In the genomic region with DNA sequence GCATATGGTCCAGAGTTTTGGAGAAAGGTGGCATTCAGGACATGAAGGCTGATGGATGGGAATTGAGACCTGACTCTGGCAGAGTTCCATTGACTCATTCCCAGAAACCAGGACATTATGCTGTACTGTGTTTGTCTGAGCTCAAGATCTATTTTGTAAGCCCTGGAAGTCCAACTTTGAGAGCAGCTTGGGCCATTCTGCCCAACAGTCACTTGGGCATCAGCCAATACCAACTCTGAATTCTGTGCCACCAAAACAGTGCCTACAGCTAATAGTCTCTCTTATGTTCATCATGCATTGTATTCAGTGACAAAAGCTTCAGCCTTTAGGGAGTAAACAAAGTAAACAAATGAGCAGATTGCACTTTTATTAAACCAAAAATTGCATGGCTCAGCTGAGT, we compare ENCODE assay signal across 14 mouse cellular contexts.
DNase-seq lines count a peak whose midpoint lies in the region; TF ChIP-seq lines count a peak whose summit lies in the region.
"Had no signal": no experiment of that assay in that cellular context is flagged by ENCODE, and none has a peak within 500 bp of the region (broad histone marks: within the 10 kb centered on the region; RNA-seq: fewer than 3 reads in every experiment).

No protein-coding gene starts in this region.

- peak in 1 of 2 experiments; percentile 4 for DNase-seq in layer of hippocampus, adult 2 months (ENCODE audit: low spot score in 2 of 2)
- DNase-seq in layer of hippocampus, postnatal 25 days (ENCODE audit: extremely low spot score in 1 of 2, low spot score in 1 of 2): no peak
- DNase-seq in Muller cell, postnatal 12 days (ENCODE audit: inconsistent ontology term): peak; percentile 43
- DNase-seq in brain, embryonic 18.5 days (ENCODE audit: low read depth, low spot score): peak; percentile 6
- peak; percentile 11 to 34 for DNase-seq in cerebellum, postnatal 25 days
- DNase-seq in gastrocnemius, adult 2 months: no peak
- DNase-seq in left cerebral cortex, postnatal 10 days (ENCODE audit: extremely low spot score in 1 of 2, low spot score in 2 of 2): no peak
- no peak for DNase-seq in heart, adult 11 months
- DNase-seq: embryo, embryonic 11 days; heart, adult 18-20 months; retina, postnatal 1 day; thymus, postnatal 25 days had no signal

- intact Hi-C loops in gastrocnemius, adult 2 months (cut with DNase I): no loop called here
- intact Hi-C loops in left cerebral cortex, postnatal 10 days (cut with DNase I): no loop called here

- H3K4me3 ChIP-seq in layer of hippocampus, adult 2 months: no peak overlapping the region
- H3K4me3 ChIP-seq in gastrocnemius, adult 2 months: no peak overlapping the region
- H3K4me3 ChIP-seq: lung, embryonic 15.5 days; stomach, embryonic 15.5 days had no signal

- no peak for TF ChIP-seq CTCF in layer of hippocampus, adult 2 months (conservative IDR thresholded peaks at IDR 0.05)
- no peak for TF ChIP-seq CTCF in gastrocnemius, adult 2 months (IDR thresholded peaks at IDR 0.05)

- H3K27ac ChIP-seq in layer of hippocampus, adult 2 months: 0 out of 2 replicates have a peak overlapping the region, but pooled peaks have one; percentile 21
- no peak overlapping the region for H3K27ac ChIP-seq in gastrocnemius, adult 2 months
- H3K27ac ChIP-seq: lung, embryonic 15.5 days; stomach, embryonic 15.5 days had no signal

Comparison
In these comparisons a context has a peak if more than half of its experiments do, and no peak if none do; other contexts are left out.
1. DNase-seq: peak in Muller cell, postnatal 12 days (single experiment), brain, embryonic 18.5 days (single experiment) and cerebellum, postnatal 25 days (2 of 2); none in layer of hippocampus, postnatal 25 days (0 of 2), gastrocnemius, adult 2 months (single experiment), left cerebral cortex, postnatal 10 days (0 of 2) and heart, adult 11 months (single experiment).